Mouse (Mus musculus) embryo, embryonic 11 days (tissue): ENCODE measurements around the gene Arsb.
"Not testable (repeated sequence)": the region's sequence is repeated elsewhere in the genome, so short reads cannot be mapped to it uniquely, and the experiment has no call there.

ENCODE experiments used
- DNase-seq: peaks from one replicate; pipeline ENCODE4 v3.0.0-alpha.2; 2015

Gene Arsb

DNA sequence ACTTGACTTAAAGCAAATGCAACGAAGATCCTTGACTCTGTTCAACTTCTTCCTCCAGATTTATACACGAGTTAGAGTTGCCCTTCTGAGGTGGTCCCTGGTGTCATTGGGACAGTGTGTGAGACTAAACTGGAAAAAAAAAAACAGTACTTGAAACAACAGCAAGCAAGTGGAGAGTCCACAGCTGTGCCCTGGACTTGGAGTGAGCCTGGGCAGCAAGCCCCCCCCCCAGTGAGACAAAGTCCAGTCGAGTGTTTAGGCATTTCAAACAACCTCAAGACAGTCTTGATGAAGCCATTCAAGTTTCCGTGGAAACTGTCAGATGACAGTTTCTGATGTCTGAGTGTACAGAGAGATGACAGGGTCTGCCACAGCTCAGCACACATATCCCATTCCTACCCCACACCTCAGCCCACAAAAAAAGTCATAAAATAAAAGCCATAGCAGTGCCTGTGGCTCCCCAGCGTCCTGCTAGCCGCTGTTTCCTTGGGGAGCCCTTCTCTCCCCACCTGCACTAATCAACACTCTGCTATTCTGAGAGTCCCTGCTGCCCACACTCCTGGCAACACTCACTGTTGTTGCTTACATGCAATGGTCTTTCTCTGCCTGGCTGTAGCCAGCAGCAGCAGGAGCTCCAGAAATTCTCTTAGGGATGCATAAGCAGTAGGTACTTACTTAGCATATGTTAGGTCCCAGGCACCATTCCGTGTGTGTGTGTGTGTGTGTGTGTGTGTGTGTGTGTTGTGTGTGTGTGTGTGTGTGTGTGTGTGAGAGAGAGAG, 159.3 kb downstream of the Arsb start:
- no peak for DNase-seq

DNA sequence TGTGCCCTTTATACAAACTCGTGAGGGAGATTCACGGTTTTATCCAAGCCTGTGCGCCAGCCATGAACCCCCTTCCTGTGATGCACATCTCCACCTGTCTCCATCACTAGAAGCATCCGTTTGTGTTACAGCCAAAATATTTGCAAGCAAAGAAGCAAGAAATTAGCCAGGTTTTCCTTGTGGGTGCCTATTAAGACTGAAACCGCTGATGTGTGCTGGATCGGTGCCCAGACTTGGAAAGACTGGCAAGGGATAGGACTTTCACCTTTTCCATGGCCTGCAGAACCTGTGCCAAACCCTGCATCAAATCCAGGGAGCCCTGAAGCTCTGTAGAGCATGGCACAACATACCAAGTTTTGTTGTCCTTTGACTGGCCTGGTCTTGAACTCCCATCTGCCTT, 165.0 kb downstream of the Arsb start:
- no peak for DNase-seq

DNA sequence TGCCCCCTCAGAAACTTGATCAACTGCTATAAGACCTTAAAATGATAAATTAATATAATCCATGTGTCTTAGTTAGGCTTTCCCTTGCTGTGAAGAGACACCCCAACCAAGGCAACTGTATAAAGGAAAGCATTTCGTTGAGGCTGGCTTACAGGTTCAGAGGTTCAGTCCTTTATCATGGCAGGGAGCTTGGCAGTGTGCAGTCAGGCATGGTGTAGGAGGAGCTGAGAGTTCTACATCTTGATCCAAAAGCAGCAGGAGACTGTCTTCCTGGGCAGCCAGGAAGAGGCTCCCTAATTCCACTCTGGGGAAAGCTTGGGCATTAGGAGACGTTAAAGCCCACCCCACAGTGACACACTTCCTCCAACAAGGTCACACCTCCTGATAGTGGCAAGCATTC, 166.7 kb downstream of the Arsb start:
- no peak for DNase-seq

GRCm38 (mm10) chr13:93939363-93940127, 168.1 kb downstream of the Arsb start:
- no peak for DNase-seq

DNA sequence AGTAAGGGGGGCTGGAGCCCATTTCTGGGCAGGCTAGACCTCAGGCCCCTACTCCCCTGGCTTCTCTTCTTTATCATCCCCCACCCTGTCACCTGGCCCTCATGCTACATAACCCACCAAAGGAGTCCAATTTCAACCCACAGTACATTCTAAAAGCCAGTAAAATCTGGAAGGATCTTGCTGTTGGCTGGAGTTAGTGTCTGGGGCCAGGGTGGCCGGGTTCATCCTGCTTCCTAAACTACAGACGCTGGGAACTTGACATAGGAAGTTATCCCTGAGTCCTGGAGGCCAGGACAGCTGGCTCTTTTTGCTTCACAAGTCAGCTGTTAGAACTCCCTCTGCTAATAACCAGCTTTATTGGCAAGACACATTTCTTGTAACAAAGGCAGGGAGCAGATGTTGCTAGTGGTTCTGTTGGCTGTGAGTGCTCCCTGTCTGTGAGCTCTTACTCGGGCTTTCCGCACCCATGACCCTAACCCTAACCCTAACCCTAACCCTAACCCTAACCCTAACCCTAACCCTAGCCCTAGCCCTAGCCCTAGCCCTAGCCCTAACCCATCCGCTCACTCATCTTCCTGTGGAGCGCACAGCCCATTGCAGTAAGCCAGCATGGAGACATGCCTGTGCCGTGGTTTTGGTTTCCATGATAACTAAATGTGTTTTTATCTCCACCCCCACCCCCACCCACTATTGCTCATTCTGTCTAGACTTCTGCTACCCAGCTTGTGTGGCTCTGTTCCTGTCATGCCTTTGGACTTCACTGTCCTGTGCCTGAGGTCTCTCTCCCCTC, 169.5 kb downstream of the Arsb start:
- no peak for DNase-seq

DNA sequence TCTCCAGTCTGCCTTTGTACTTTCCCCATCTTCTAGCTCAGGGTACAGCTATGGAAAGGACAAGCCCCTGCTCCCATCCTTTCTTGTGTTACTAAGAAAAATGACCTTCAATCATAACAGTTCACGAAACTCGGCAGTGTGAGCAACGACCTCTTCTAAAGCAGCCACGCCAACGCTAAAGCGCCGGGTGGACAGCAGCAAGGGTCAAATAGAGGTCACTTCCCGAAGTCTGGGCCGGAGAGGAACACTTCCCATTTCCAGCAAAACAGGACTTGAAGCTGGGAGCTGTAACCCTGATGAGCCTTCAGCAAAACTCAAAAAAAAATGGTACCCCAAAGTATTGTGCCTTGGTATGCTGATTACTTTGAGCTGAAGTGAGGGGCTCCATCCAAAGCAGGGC, 179.6 kb downstream of the Arsb start:
- DNase-seq: peak; percentile 33

DNA sequence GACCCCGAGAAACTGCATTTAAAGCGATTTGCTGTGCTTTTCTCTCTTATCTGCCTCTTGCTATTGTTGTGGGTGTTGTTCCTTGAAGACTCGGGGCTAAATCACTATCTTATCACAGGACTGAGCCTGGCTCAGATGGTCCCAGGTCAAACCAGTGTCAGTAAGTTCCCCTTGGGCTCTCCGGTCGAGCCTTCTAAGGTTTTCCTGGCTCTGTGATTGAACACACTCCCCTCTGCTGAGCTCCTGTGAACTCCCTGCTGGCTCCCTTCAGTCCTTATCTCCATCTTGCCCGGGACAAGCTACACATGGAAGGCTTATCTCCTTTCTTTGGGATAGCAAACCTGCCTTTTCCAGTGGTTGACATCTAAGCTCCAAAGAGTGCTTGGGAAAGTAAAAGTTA, 180.1 kb downstream of the Arsb start:
- no peak for DNase-seq

- no peak for DNase-seq
Observed at GRCm38 (mm10) chr13:93952466-93952865, 181.0 kb downstream of the Arsb start.

- DNase-seq: no peak
Observed at GRCm38 (mm10) chr13:93957907-93958306, 186.5 kb downstream of the Arsb start.

GRCm38 (mm10) chr13:93966271-93966670, 194.8 kb downstream of the Arsb start:
- DNase-seq: no peak

GRCm38 (mm10) chr13:93967138-93967537, 195.7 kb downstream of the Arsb start:
- peak; percentile 34 for DNase-seq

DNA sequence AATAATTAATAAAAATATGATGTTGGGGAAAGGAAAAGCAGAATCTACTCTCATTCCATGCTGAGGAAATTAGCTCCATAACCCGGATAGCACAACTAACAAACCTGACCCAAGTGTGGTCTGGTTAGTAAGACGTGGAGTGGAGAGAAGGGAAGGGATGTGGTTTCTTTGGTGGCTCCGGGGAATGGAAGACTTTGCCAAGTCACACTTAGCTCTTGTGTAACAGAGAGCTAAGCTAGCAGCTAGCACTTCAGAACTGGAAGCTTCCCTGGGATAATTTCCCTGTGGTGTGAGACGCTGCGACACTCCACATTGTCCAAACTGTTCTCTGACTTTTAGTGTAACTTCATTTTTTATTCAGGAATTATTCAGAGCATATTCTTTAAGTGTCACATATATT, 198.7 kb downstream of the Arsb start:
- DNase-seq: no peak

DNA sequence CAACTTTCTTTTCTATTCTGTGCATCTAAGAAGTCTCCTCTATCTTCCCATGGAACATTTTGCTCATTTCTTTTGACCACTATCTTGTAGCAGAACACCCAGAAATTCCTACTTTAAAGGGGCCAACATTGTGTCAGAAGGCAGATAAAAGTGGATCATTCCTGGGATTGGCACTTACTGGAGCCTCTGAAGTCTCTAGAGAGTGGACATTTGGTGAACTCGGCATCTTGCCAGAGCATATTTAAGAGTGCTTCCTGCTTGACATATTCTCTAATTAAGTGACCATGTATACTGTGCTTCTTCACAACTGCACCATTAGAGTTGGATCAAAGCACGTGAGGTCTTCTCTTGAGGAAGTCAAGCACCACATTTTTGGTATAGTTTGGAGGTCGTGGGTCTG, 201.0 kb downstream of the Arsb start:
- no peak for DNase-seq

GRCm38 (mm10) chr13:93975668-93976067, 204.2 kb downstream of the Arsb start:
- DNase-seq: no peak

DNA sequence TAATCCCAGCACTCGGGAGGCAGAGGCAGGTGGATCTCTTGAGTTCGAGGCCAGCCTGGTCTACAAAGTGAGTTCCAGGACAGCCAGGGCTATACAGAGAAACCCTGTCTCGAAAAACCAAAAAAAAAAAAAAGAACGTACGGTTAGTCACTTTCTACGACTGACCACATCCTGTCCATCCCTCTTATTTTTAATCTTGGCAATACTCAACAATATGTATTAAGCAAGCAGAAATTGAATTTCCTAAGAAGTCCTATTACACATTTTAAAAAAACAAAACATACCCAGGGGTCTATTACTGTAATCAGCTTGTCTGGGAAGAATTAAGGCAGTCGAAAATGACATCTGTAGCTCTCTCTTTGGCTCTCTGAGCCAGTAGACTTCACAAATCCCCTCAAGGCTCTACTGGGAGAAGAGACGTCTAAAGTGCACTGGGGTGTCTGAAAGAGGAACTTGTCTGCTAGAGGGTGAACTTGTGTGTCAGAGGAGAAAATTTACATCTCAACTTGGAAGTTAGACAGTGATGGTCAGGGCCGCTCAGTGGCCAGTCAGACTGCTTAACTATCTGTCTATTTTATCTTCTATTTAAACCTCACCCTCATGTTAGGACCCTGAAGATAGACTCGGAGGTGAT, 205.6 kb downstream of the Arsb start:
- DNase-seq: no peak

DNA sequence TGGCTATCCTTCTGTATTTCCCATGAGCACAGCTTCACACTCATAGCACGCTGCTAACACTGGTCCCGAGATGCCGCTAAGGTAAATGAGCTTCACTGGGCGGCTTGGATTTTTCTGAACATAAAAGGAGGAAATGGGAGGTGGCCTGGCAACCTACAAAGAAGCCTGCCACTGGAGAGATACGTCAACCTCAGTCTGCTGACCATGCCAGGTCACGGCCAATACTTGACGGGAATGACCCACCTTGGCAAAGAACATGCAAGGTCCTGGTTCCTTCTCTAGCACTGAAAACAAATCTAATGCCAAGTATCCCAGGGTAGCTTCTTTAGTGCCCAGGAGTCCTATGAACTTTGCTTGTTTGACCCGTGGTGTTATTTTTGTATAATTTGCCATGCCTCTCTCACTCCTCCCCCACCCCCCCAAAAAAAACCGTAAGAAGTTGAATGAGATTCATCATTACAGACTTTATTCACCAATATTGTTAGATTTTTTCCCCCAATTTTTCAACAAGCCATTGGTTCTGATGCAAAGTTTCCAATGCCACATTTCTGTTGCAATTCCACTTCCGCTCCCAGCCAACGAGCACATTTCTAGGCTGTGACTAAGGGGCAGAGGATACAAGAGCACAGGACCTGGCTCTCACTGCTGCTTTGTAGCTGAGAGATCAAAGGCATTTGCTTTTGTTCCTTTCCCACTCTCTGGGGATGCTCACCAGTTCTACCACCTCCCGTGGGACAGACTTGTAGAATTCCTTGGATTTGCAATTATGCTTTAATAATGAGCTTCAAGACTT, 207.5 kb downstream of the Arsb start:
- DNase-seq: no peak

DNA sequence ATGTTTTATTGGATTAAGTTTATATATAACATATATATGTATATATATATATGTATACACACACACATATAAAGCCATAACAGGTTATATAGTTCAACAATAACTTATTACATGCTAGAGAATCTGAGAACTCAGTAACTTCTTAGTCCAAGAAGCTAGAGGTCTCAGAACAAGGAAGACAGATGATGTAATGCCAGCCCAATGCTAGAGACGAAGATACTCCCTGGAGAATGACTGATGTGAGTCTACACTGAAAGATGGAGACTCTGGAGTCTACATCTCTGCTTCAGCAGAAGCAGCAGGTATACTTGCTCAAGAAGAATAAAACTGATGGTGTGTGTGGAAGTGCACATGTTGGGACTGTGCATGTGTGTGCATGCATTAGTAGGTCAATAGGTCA, 208.3 kb downstream of the Arsb start:
- DNase-seq: no peak

DNA sequence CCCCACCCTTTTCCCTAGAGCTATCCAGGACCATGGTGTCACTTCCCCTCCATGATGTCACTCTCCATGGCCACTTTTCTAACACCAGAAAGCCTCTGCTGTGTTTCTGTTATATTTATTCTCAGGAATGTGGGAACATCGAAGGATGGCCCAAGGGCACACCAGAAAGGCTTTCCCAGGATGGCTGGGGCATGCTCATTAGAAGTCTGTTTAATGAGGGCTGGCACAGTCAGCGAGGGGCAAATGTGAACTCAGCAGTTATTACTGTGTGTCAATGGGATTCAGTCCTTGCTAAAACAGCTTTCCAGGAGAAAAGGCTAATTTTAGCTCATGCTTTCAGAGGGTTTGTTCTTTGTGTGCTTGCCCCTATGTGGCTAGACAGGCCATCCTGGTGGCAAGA, 213.1 kb downstream of the Arsb start:
- DNase-seq: no peak

DNA sequence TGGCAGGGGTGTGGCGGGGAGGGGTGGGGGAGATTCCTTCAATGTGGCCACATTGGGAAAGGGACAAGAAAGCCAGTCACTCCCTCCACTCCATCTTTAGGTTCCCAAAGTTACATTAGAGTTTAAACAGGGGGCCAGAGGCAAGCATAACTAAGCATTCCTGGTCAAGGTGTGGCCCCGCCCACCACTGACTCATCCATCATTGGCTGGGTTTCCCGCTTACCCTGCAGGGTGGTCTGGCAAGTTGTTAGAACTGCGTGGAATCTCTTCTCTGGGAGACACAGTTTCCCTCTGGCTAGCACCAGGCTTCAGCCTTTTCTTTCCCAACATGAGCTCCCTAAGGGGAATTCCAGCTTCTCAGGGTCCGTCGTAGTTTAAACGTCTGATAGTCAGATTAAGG, 213.8 kb downstream of the Arsb start:
- DNase-seq: no peak

DNA sequence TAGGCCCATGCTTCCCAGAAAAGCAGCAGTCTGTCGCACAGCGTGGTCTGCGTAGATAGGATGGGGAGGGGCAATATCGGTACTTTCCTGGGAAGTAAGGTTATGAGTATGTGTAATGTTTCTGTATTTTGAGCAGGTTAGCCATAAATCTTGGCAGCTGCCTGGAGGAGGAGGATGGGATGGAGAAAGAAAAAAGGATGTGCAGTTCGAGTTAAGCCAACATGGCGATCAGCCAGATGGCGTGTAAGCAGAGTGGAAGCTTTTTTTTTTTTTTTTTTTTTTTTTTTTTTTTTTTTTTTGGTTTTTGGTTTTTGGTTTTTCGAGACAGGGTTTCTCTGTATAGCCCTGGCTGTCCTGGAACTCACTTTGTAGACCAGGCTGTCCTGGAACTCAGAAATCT, 214.3 kb downstream of the Arsb start:
- not testable (repeated sequence) for DNase-seq

DNA sequence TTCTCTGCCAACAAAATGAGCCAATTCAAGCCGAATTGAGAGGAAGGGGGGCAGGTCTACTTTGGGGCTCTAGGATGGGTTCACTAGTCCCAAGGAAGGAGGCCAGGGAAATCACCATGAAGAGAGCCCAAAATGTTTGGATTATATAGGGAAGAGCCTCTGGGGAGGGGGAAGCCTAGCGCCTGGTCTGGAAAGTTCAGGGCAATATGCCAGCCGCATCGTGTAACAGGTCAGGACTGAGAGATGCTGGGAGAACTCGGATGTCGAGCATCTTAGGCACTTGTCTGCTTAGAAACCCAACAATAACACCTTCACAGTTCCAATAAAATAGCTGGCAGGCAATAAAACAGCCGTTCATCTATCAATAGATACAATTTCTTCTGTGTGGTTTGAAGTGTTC, 216.2 kb downstream of the Arsb start:
- DNase-seq: no peak

DNA sequence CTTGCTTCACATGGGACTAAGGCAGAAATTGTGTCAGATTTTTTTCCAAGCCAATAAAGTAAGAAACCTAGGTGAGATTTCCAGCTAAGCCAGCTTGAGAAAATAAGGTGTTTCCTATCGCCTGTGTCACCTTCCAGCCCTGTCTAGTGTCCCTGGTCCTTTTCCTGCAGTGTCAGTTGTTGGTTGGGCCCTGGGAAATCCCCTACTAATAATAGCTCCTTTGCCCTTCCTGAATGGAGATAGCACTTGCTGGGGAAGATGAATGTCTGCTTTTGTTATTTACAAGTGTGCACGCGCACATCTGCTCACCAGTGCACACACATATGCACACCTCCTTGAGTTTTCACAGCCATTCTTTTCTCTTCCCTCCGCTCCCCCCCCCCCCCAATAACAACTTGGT, 217.8 kb downstream of the Arsb start:
- no peak for DNase-seq
